Mouse (Mus musculus) MEL (cell line): ENCODE data around the gene Papss2.

Experiments used
- CTCF ChIP-seq, 3 experiments: IDR thresholded peaks in 2 of 3; conservative IDR thresholded peaks in 1 of 3; 2 replicates each; pipeline ENCODE4 v1.5.1; 2011 to 2012; ENCODE audit warnings: low read length in 3 of 3, low read depth in 2 of 3, mild to moderate bottlenecking in 2 of 3, improper control_type of control experiment in 1 of 3, inconsistent platforms in 1 of 3, mixed read lengths in 1 of 3, moderate library complexity in 1 of 3; ENCODE audit not compliant: control insufficient read depth in 1 of 3, insufficient read depth in 1 of 3, poor library complexity in 1 of 3, severe bottlenecking in 1 of 3
- GATA1 ChIP-seq: IDR thresholded peaks from 2 replicates; pipeline ENCODE4 v1.6.1; 2011; ENCODE audit warnings: low read depth, low read length, improper control_type of control experiment
- MAZ ChIP-seq: IDR thresholded peaks from 2 replicates; pipeline ENCODE4 v1.6.1; 2012; ENCODE audit warnings: low read depth, mild to moderate bottlenecking, inconsistent platforms, low read length, improper control_type of control experiment
- MEF2A ChIP-seq: IDR thresholded peaks from 2 replicates; pipeline ENCODE4 v1.6.1; 2014; ENCODE audit warnings: low read depth, mild to moderate bottlenecking, inconsistent platforms, low read length, improper control_type of control experiment; ENCODE audit not compliant: poor library complexity, insufficient replicate concordance, severe bottlenecking; ENCODE audit errors: extremely low read depth
- POLR2A ChIP-seq, 2 experiments: IDR thresholded peaks; 2 replicates each; pipeline ENCODE4 v1.6.1; 2011 to 2012; ENCODE audit warnings: low read length in 2 of 2, mild to moderate bottlenecking in 2 of 2, control low read depth in 1 of 2, improper control_type of control experiment in 1 of 2, low read depth in 1 of 2, moderate library complexity in 1 of 2; ENCODE audit not compliant: control insufficient read depth in 1 of 2, insufficient read depth in 1 of 2, poor library complexity in 1 of 2
- POLR2AphosphoS2 ChIP-seq: IDR thresholded peaks from 2 replicates; pipeline ENCODE4 v1.6.1; 2011; ENCODE audit warnings: low read length, improper control_type of control experiment
- ZC3H11A ChIP-seq: IDR thresholded peaks from 2 replicates; pipeline ENCODE4 v1.6.1; 2012; ENCODE audit warnings: low read depth, mild to moderate bottlenecking, inconsistent platforms, low read length, improper control_type of control experiment

GRCm38 (mm10) chr19:32593870-32594269 is 1.7 kb upstream of the Papss2 start:
- TF ChIP-seq GATA1 (no peak), MEF2A (no peak), MAZ (no peak), ZC3H11A (0 out of 2 replicates have a peak, but pooled peaks have one; percentile 34), POLR2AphosphoS2 (no peak), CTCF (IDR thresholded peaks at IDR 0.05 in 2 of 3, conservative IDR thresholded peaks at IDR 0.05 in 1 of 3; ENCODE audit: control insufficient read depth in 1 of 3, insufficient read depth in 1 of 3, low read depth in 2 of 3, low read length in 3 of 3, poor library complexity in 1 of 3, severe bottlenecking in 1 of 3) (peak; percentile 33 to 81 (median 64); a peak in 5 of 6 replicates), POLR2A (IDR thresholded peaks at IDR 0.05; ENCODE audit: control insufficient read depth in 1 of 2, insufficient read depth in 1 of 2, low read depth in 1 of 2, low read length in 2 of 2, poor library complexity in 1 of 2) (no peak)
